Mouse (Mus musculus): ENCODE measurements at regions not wholly inside any gene's neighbourhood (a gene's known extent, or its start where the extent isn't known, plus 50 kb on each side); places are given as distances from the start of the nearest gene placed in this dataset.

GRCm38 (mm10) chr4:37386882-37387281, 435.3 kb upstream of the Lingo2 start:
- TF ChIP-seq CTCF (IDR thresholded peaks at IDR 0.05; ENCODE audit: low read depth): no peak
- no peak for TF ChIP-seq EP300 (optimal IDR thresholded peaks at IDR 0.05)

Data from stomach, postnatal 0 days (tissue).